ENCODE assay signal across 26 mouse cellular contexts in the genomic region with DNA sequence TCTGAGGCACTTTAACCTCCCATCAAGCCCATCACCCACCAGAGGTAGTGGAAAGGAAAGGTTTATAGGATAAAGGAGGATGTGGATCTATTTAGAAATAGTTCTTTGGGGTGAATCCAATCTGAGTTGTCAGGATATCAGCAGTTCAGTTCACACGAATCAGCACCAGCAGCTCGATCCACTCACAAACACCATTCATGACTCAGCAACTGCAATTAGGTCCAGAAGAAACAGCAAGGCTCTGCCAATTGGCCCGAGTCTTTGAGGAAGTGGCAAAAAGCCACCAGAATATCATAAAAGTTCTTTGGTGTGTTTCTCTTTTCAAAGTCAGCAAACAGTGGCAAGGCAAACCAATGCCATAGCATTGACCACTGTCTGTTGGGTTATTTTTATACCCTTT.
"Had no signal": no experiment of that assay in that cellular context is flagged by ENCODE, and none has a peak within 500 bp of the region (broad histone marks: within the 10 kb centered on the region; RNA-seq: fewer than 3 reads in every experiment).

No protein-coding gene starts in this region.

- DNase-seq: gastrocnemius, adult 2 months; gastrocnemius, postnatal 10 days; gastrocnemius, postnatal 25 days; heart, adult 18-20 months; heart, postnatal 10 days; heart, postnatal 4 days; kidney, adult 18-20 months; kidney, adult 8-10 months; kidney, postnatal 10 days; kidney, postnatal 36 days; liver; liver, embryonic 13.5 days had no signal

- H3K9me3 ChIP-seq: heart, embryonic 10.5 days; hindbrain, embryonic 10.5 days; hindbrain, embryonic 12.5 days; intestine, embryonic 15.5 days; limb, embryonic 10.5 days; liver, embryonic 13.5 days had no signal

- H3K4me2 ChIP-seq: heart, embryonic 12.5 days; hindbrain, embryonic 12.5 days; hindbrain, embryonic 14.5 days; intestine, embryonic 15.5 days; limb, embryonic 12.5 days; liver, embryonic 11.5 days; liver, embryonic 13.5 days had no signal

- H3K9ac ChIP-seq: heart, embryonic 12.5 days; hindbrain, embryonic 12.5 days; hindbrain, embryonic 14.5 days; intestine, embryonic 15.5 days; limb, embryonic 12.5 days; liver, embryonic 13.5 days had no signal

- H3K4me1 ChIP-seq: intestine, embryonic 15.5 days; limb, embryonic 12.5 days; liver, embryonic 13.5 days had no signal

- ATAC-seq: hindbrain, embryonic 16.5 days; inflammation-experienced regulatory T-cells, adult 6 months; intestine, embryonic 15.5 days; intestine, postnatal 0 days had no signal

- H3K36me3 ChIP-seq: heart, embryonic 10.5 days; heart, embryonic 12.5 days; hindbrain, embryonic 10.5 days; hindbrain, embryonic 12.5 days; intestine, embryonic 15.5 days; limb, embryonic 10.5 days; limb, embryonic 12.5 days; liver, embryonic 13.5 days had no signal

- H3K27me3 ChIP-seq: heart, embryonic 12.5 days; hindbrain, embryonic 12.5 days; intestine, embryonic 15.5 days; limb, embryonic 12.5 days; liver, embryonic 13.5 days had no signal

- H3K4me3 ChIP-seq: gastrocnemius, adult 2 months; heart, embryonic 10.5 days; heart, embryonic 12.5 days; hindbrain, embryonic 10.5 days; hindbrain, embryonic 12.5 days; intestine, embryonic 15.5 days; layer of hippocampus, adult 2 months; left cerebral cortex, adult 2 months; limb, embryonic 10.5 days; limb, embryonic 12.5 days; liver, embryonic 13.5 days had no signal

- H3K27ac ChIP-seq: gastrocnemius, adult 2 months; heart, embryonic 10.5 days; hindbrain, embryonic 10.5 days; hindbrain, embryonic 12.5 days; hindbrain, embryonic 14.5 days; intestine, embryonic 15.5 days; layer of hippocampus, adult 2 months; left cerebral cortex, adult 2 months; limb, embryonic 10.5 days; limb, embryonic 12.5 days; liver, embryonic 13.5 days had no signal
